Mouse (Mus musculus) subcutaneous adipose tissue, adult 2 months (tissue): ENCODE measurements around the gene Pfkfb2. TPM values are rescaled to one million over a fixed set of nuclear protein-coding genes. Genes with fewer than 3 reads are reported as not detected.

Experiments
- polyA plus RNA-seq: library from polyadenylated mRNA; depleted of rRNA; stranded (reverse); fragments of >200 nt; gene quantifications from 2 replicates; pipeline ENCODE4 v1.2.3, GENCODE M21; 2012; ENCODE audit warnings: low replicate concordance; rRNA removed

Pfkfb2 gene
- 9.1 and 14.2 TPM in 2 replicates for polyA plus RNA-seq

GRCm38 (mm10) chr1:130729153-130729552, at the start of gene Pfkfb2:
Pfkfb2 (minus strand) TSS chr1:130729253.

GRCm38 (mm10) chr1:130731741-130732337, 2.8 kb upstream of the Pfkfb2 start, which contains the start of gene AA986860:
AA986860 (plus strand) TSS chr1:130731976.

GRCm38 (mm10) chr1:130717291-130717871, 11.7 kb downstream of the Pfkfb2 start, which contains the start of gene Yod1:
Yod1 (plus strand) TSS chr1:130717327.

GRCm38 (mm10) chr1:130715561-130716217, 13.4 kb downstream of the Pfkfb2 start, which contains the start of gene Gm29427:
Gm29427 (minus strand) TSS chr1:130715799.

GRCm38 (mm10) chr1:130661454-130661853, 67.6 kb downstream of the Pfkfb2 start, which contains the start of gene C4bp:
C4bp (minus strand) TSS chr1:130661632.

Other genes with a start within 250 kb of the Pfkfb2 start
- not detected in 2 replicates for gene Zp3r, start 99.6 kb downstream of the Pfkfb2 start, polyA plus RNA-seq
- gene C4bp, start 67.6 kb downstream of the Pfkfb2 start, polyA plus RNA-seq = 0.16 and 1.5 TPM in 2 replicates
- gene Gm29427, start 13.5 kb downstream of the Pfkfb2 start, polyA plus RNA-seq = not detected in 2 replicates
- 1.2 and 2.1 TPM in 2 replicates for gene Yod1, start 11.9 kb downstream of the Pfkfb2 start, polyA plus RNA-seq
- 1.1 and 3.4 TPM in 2 replicates for gene AA986860, start 2.7 kb upstream of the Pfkfb2 start, polyA plus RNA-seq
- gene Fcamr, start 71.6 kb upstream of the Pfkfb2 start, polyA plus RNA-seq = 0.58 and 0.66 TPM in 2 replicates
- 0.14 and 31.0 TPM in 2 replicates for gene Pigr, start 97.4 kb upstream of the Pfkfb2 start, polyA plus RNA-seq
- 0.64 and 0.85 TPM in 2 replicates for gene Fcmr, start 136.4 kb upstream of the Pfkfb2 start, polyA plus RNA-seq
- not detected in 2 replicates for gene Il24, start 158.2 kb upstream of the Pfkfb2 start, polyA plus RNA-seq
- gene Il20, start 182.2 kb upstream of the Pfkfb2 start, polyA plus RNA-seq = not detected in 2 replicates
- not detected in 2 replicates for gene Il19, start 210.9 kb upstream of the Pfkfb2 start, polyA plus RNA-seq